Mouse (Mus musculus): ENCODE results near the gene Racgap1.

Gene Racgap1

GRCm38 (mm10) chr15:99589704-99590103 lies 61.8 kb downstream of the Racgap1 start:
- DNase-seq, result no peak

- DNase-seq, result no peak
Observed at GRCm38 (mm10) chr15:99589237-99589636, 62.2 kb downstream of the Racgap1 start.

DNA sequence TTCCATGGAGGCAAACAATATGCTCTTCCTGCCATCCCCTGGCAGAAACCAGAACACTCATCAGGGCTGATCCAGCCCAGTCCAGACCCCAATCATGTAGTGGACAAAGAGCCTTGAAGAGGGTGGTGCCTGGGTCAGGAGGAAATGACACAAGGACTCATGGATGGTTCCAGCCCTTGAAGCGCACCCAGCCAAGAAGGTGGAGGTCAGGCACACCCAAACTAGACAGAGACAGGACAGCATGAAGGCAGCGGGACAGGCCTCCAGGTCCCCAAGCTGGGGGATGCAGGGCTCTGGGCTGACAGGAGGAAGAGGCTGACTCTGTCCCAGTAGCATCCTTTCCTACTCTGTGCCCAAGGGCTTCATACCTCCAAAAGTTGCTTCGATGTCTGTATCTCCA lies 64.9 kb downstream of the Racgap1 start:
- DNase-seq, result no peak

- DNase-seq, result no peak
Observed at GRCm38 (mm10) chr15:99585741-99586140, 65.7 kb downstream of the Racgap1 start.

GRCm38 (mm10) chr15:99584407-99585202 lies 66.9 kb downstream of the Racgap1 start:
- DNase-seq, result no peak

DNA sequence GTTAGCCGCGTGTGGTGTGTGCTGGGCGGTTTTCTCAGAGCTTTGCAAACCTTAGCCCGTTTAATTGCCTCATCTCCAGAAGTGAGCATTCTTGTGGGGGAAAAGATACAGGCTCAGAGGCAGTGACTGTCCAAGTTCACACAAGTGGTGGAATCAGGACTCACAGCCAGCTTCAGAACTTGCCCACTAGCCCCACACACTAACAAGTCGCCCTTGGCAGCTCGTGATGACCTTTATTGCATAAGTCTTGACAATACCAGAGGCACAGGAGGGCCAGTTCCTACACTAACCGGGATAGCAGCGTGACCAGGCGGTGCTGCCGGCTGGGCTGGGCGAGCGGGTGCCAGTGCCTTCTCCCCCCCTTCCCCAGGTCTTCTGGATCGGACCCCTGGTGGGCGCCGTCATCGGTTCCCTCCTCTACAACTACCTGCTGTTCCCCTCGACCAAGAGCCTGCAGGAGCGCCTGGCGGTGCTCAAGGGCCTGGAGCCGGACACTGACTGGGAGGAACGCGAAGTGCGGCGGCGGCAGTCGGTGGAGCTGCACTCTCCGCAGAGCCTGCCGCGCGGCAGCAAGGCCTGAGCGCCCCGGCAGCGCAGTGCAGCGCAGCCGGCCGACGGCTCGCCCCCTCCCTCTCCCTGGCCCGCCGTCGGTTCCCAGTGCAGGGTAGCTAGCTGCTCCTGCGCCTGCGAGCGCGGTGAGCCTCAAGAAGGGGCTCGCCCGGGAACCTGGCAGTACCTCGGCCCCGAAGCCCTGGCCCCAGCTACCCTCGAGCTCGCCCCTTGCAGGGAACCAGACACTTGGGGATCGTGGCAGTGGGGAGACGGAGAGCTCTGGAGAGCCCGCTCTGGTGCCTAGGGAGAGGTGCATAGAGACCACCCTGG lies 67.8 kb downstream of the Racgap1 start:
- peak; percentile 43 for DNase-seq

DNA sequence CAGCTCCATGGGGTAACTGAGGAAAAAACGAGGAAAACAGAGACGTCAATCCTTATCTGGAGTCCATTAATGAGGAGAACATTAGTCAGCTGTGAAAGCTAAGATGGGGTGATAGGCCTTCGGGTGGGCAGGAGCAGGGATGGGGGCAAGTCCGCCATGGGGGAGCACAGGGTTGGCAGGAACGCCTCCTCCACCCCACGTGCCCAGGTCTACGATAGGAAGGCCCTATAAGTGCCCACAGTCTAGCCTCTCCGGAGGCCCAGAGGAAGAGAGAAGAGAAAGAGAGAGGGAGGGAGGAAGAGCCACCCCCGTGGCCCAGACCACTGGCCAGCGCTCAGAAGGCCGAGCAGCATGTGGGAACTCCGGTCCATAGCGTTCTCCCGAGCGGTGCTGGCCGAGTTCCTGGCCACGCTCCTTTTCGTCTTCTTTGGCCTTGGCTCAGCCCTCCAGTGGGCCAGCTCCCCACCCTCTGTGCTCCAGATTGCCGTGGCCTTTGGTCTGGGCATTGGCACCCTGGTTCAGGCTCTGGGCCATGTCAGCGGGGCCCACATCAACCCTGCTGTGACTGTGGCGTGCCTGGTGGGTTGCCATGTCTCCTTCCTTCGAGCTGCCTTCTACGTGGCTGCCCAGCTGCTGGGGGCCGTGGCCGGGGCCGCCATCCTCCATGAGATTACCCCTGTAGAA lies 72.5 kb downstream of the Racgap1 start, which contains the start of gene Aqp2:
TSS of gene Aqp2 (plus strand) at position 254 of the 684 bp plus-strand sequence.
- DNase-seq, result no peak

Data from right cerebral cortex, postnatal 4 days (tissue).